Mouse (Mus musculus) kidney, adult 2 months (tissue): ENCODE results near the gene Urah.

ENCODE experiments used
- CTCF ChIP-seq: fragments of 200-500 bp; conservative IDR thresholded peaks from 2 replicates; pipeline ENCODE4 v1.5.1; 2011; ENCODE audit warnings: low read depth, mild to moderate bottlenecking, control low read depth, low read length, moderate library complexity, mixed read lengths; ENCODE audit not compliant: insufficient read depth, insufficient read length
- POLR2A ChIP-seq: fragments of 200-500 bp; IDR thresholded peaks from one replicate; pipeline ENCODE4 v1.6.1; 2011; ENCODE audit warnings: low read depth, low read length, control low read depth

DNA sequence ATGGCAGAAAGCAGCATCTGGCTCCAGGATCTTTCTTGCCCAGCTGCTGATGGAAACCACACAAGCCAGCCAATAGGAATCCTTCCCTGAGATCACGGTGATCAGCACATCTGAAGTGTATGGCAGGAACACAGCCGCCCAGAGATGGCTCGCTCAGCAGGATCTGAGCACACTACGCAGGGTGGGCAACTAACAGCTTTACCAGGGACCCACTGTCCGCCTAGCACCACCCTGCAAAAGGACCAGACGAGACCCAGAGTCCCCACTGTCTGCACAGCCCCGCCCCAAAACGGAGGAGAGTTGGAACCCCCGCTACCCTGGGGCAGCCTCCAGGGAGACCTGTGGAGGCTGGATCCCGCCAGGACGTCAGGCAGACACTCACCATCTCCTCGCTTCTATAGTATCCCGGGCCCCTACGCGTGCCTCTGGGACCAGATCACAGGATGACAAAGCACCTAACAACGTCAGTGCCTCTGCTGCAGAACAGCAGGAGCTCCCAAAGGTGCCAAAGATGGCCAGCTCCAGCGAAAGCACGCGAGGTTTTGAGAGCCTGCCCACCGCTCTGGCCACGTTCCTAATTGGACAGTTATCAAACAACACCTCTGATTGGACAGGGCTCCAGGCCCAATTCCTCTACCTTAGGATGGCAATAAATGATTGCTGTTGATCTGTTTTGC, 13.0 kb upstream of the Urah start, which contains the start of gene Zfp941:
- TF ChIP-seq POLR2A (no peak), CTCF (no peak)
